Mouse (Mus musculus) testis, adult 2 months (tissue): ENCODE measurements at regions not wholly inside any gene's neighbourhood (a gene's known extent, or its start where the extent isn't known, plus 50 kb on each side); places are given as distances from the start of the nearest gene placed in this dataset.

Experiments
- CTCF ChIP-seq: fragments of 200-500 bp; IDR thresholded peaks from 2 replicates; pipeline ENCODE4 v1.5.1; 2012; ENCODE audit warnings: low read depth, mild to moderate bottlenecking, inconsistent platforms, low read length, moderate library complexity; ENCODE audit not compliant: control insufficient read depth, insufficient read depth, insufficient replicate concordance
- POLR2A ChIP-seq: fragments of 200-500 bp; IDR thresholded peaks from 2 replicates; pipeline ENCODE4 v1.6.1; 2012; ENCODE audit warnings: low read depth, mild to moderate bottlenecking, inconsistent platforms, low read length, moderate library complexity; ENCODE audit not compliant: control insufficient read depth

- TF ChIP-seq POLR2A (no peak), CTCF (no peak)
Observed at GRCm38 (mm10) chr10:119003042-119003441, 133.0 kb upstream of the Dyrk2 start.
